Mouse (Mus musculus): ENCODE measurements around the gene Hivep3. TPM values are rescaled to one million over a fixed set of nuclear protein-coding genes. Genes with fewer than 3 reads are reported as not detected.

Gene Hivep3
- polyA plus RNA-seq, 1 experiment, result 1.4 TPM

DNA sequence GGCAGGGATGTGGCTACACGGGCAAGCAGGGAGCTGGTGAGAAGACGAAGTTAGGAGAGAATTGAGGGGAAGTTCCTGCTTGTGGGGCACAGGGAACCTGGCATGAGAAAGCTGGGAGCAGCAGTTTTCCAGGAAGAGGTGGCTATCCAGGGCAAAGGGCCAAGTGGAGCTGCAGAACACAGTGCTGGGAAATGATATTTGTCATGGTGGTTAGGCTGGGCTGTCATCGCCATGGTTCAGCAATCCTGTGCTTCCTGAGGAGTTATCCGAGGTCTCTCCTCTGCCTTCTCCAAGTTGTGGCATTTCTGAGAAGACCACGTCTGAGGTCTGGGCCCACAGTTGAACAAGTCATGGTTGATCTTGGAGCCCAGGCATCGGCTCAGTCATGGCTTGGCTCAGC is 136.8 kb downstream of the Hivep3 start:
- TF ChIP-seq CTCF (IDR thresholded peaks at IDR 0.05; ENCODE audit: control insufficient read depth, insufficient read depth, insufficient read length) (no peak), FOSL1 (IDR thresholded peaks at IDR 0.05; ENCODE audit: insufficient read depth, low read length, poor library complexity, severe bottlenecking) (no peak), MAX (IDR thresholded peaks at IDR 0.05) (no peak), MYOG (IDR thresholded peaks at IDR 0.05; ENCODE audit: control insufficient read depth, extremely low read depth, insufficient read length) (no peak), USF1 (IDR thresholded peaks at IDR 0.05; ENCODE audit: low read depth) (no peak), MYOD1 (IDR thresholded peaks at IDR 0.05; ENCODE audit: control insufficient read depth, insufficient read length, low read depth) (no peak)
- Histone ChIP-seq H3K36me3 (ENCODE audit: control insufficient read depth, insufficient read depth) (no peaks in the 10 kb centered on the region), H3K79me2 (ENCODE audit: control insufficient read depth, insufficient read depth) (no peaks in the 10 kb centered on the region), H3K4me3 (ENCODE audit: insufficient read depth, poor library complexity, severe bottlenecking) (no peak overlapping the region), H3K79me3 (ENCODE audit: low read depth) (no peaks in the 10 kb centered on the region), H3ac (ENCODE audit: control insufficient read depth, insufficient read length, low read depth) (no peak overlapping the region), H3K27me3 (ENCODE audit: control insufficient read depth, insufficient read depth, insufficient read length) (peaks cover 10% of the 10 kb centered on the region)

- H3K79me3 ChIP-seq (ENCODE audit: low read depth), result no peaks in the 10 kb centered on the region
- no peak overlapping the region for H3ac ChIP-seq (ENCODE audit: control insufficient read depth, insufficient read length, low read depth)
- peaks cover 4% of the 10 kb centered on the region for H3K27me3 ChIP-seq (ENCODE audit: control insufficient read depth, insufficient read depth, insufficient read length)
- TF ChIP-seq FOSL1 (IDR thresholded peaks at IDR 0.05; ENCODE audit: insufficient read depth, low read length, poor library complexity, severe bottlenecking), result no peak
- TF ChIP-seq CEBPB (IDR thresholded peaks at IDR 0.05; ENCODE audit: low read depth), result no peak
- no peak for TF ChIP-seq MYOD1 (IDR thresholded peaks at IDR 0.05; ENCODE audit: control insufficient read depth, insufficient read length, low read depth)
- TF ChIP-seq MAX (IDR thresholded peaks at IDR 0.05), result no peak
- no peaks in the 10 kb centered on the region for H3K36me3 ChIP-seq (ENCODE audit: control insufficient read depth, insufficient read depth)
- H3K79me2 ChIP-seq (ENCODE audit: control insufficient read depth, insufficient read depth), result no peaks in the 10 kb centered on the region
- no peak overlapping the region for H3K4me3 ChIP-seq (ENCODE audit: insufficient read depth, poor library complexity, severe bottlenecking)
These were observed 137.9 kb downstream of the Hivep3 start for GRCm38 (mm10) chr4:119871441-119871840.

GRCm38 (mm10) chr4:119871861-119872582 is 138.4 kb downstream of the Hivep3 start:
- no peaks in the 10 kb centered on the region for H3K79me2 ChIP-seq (ENCODE audit: control insufficient read depth, insufficient read depth)
- no peaks in the 10 kb centered on the region for H3K36me3 ChIP-seq (ENCODE audit: control insufficient read depth, insufficient read depth)
- TF ChIP-seq MYOD1 (IDR thresholded peaks at IDR 0.05; ENCODE audit: control insufficient read depth, insufficient read length, low read depth) (no peak), CTCF (IDR thresholded peaks at IDR 0.05; ENCODE audit: control insufficient read depth, insufficient read depth, insufficient read length) (no peak), CEBPB (IDR thresholded peaks at IDR 0.05; ENCODE audit: low read depth) (no peak), USF1 (IDR thresholded peaks at IDR 0.05; ENCODE audit: low read depth) (no peak), FOSL1 (IDR thresholded peaks at IDR 0.05; ENCODE audit: insufficient read depth, low read length, poor library complexity, severe bottlenecking) (no peak), MAX (IDR thresholded peaks at IDR 0.05) (no peak), MYOG (IDR thresholded peaks at IDR 0.05; ENCODE audit: control insufficient read depth, extremely low read depth, insufficient read length) (no peak)
- H3ac ChIP-seq (ENCODE audit: control insufficient read depth, insufficient read length, low read depth), result no peak overlapping the region
- no peak overlapping the region for H3K4me3 ChIP-seq (ENCODE audit: insufficient read depth, poor library complexity, severe bottlenecking)
- no peaks in the 10 kb centered on the region for H3K79me3 ChIP-seq (ENCODE audit: low read depth)
- H3K27me3 ChIP-seq (ENCODE audit: control insufficient read depth, insufficient read depth, insufficient read length), result peaks cover 4% of the 10 kb centered on the region

DNA sequence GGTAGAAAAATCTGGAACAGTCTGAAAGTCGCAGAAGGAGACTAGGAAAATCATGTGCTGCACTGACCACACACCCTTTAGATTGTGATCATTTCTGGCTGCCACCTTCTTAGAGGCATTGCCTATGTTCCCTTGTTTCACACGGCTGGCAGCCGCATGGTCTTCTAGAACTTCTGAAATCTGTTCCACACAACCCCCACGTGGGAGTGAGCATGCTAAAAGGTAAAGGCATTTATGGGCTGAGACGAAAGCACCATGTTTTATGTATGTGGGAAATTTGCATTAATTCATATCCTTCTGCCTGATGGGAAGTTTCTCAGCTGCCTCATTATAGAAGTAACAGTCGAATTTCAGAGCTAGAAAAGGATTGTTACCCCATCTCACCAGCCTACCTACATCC is 140.4 kb downstream of the Hivep3 start:
- Histone ChIP-seq H3ac (ENCODE audit: control insufficient read depth, insufficient read length, low read depth) (no peak overlapping the region), H3K79me3 (ENCODE audit: low read depth) (no peaks in the 10 kb centered on the region), H3K79me2 (ENCODE audit: control insufficient read depth, insufficient read depth) (no peaks in the 10 kb centered on the region), H3K4me3 (ENCODE audit: insufficient read depth, poor library complexity, severe bottlenecking) (no peak overlapping the region), H3K27me3 (ENCODE audit: control insufficient read depth, insufficient read depth, insufficient read length) (peaks cover 7% of the 10 kb centered on the region), H3K36me3 (ENCODE audit: control insufficient read depth, insufficient read depth) (no peaks in the 10 kb centered on the region)
- TF ChIP-seq CTCF (IDR thresholded peaks at IDR 0.05; ENCODE audit: control insufficient read depth, insufficient read depth, insufficient read length) (no peak), FOSL1 (IDR thresholded peaks at IDR 0.05; ENCODE audit: insufficient read depth, low read length, poor library complexity, severe bottlenecking) (no peak), MYOG (IDR thresholded peaks at IDR 0.05; ENCODE audit: control insufficient read depth, extremely low read depth, insufficient read length) (no peak), USF1 (IDR thresholded peaks at IDR 0.05; ENCODE audit: low read depth) (no peak), MAX (IDR thresholded peaks at IDR 0.05) (no peak), MYOD1 (IDR thresholded peaks at IDR 0.05; ENCODE audit: control insufficient read depth, insufficient read length, low read depth) (no peak), CEBPB (IDR thresholded peaks at IDR 0.05; ENCODE audit: low read depth) (no peak)

DNA sequence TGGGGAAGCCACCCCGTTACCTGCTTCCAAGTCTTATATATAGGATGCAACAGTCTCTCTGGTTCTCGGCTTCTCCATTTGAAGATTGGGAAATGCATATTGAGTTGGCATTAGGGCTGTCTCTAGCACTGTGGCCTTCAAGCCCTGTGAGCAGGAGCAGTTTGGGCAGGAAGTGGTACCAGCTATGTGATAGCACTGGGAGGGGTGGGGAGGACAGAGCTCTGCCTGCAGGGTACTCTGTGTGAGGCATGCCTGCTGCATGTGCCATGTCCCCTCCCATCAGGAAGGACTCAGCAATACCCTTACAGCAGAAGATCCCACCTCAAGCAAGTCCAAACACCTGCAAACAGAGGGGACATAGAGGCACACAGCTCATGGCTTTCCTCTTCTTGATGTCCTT is 142.0 kb downstream of the Hivep3 start:
- Histone ChIP-seq H3K36me3 (ENCODE audit: control insufficient read depth, insufficient read depth) (no peaks in the 10 kb centered on the region), H3K4me3 (ENCODE audit: insufficient read depth, poor library complexity, severe bottlenecking) (no peak overlapping the region), H3K79me2 (ENCODE audit: control insufficient read depth, insufficient read depth) (no peaks in the 10 kb centered on the region), H3K27me3 (ENCODE audit: control insufficient read depth, insufficient read depth, insufficient read length) (peaks cover 3% of the 10 kb centered on the region), H3ac (ENCODE audit: control insufficient read depth, insufficient read length, low read depth) (no peak overlapping the region), H3K79me3 (ENCODE audit: low read depth) (no peaks in the 10 kb centered on the region)
- TF ChIP-seq MYOD1 (IDR thresholded peaks at IDR 0.05; ENCODE audit: control insufficient read depth, insufficient read length, low read depth), result no peak
- TF ChIP-seq CTCF (IDR thresholded peaks at IDR 0.05; ENCODE audit: control insufficient read depth, insufficient read depth, insufficient read length), result no peak
- TF ChIP-seq MYOG (IDR thresholded peaks at IDR 0.05; ENCODE audit: control insufficient read depth, extremely low read depth, insufficient read length), result no peak
- TF ChIP-seq USF1 (IDR thresholded peaks at IDR 0.05; ENCODE audit: low read depth), result no peak
- TF ChIP-seq CEBPB (IDR thresholded peaks at IDR 0.05; ENCODE audit: low read depth), result no peak
- TF ChIP-seq FOSL1 (IDR thresholded peaks at IDR 0.05; ENCODE audit: insufficient read depth, low read length, poor library complexity, severe bottlenecking), result no peak
- TF ChIP-seq MAX (IDR thresholded peaks at IDR 0.05), result no peak
